Mouse (Mus musculus): ENCODE results near the gene Rftn1. TPM values are rescaled to one million over a fixed set of nuclear protein-coding genes. Genes with fewer than 3 reads are reported as not detected.

Gene Rftn1
- polyA plus RNA-seq, 1 experiment from 2014 or later = 10.2 TPM

GRCm38 (mm10) chr17:50110650-50111415 lies 79.6 kb downstream of the Rftn1 start:
- no peaks in the 10 kb centered on the region for H3K27me3 ChIP-seq (ENCODE audit: poor library complexity, severe bottlenecking)
- no peak overlapping the region for H3K4me3 ChIP-seq
- H3K4me1 ChIP-seq = peaks cover 9% of the 10 kb centered on the region
- WGBS = 77% methylated on average over 14 of the region's 14 CpGs
- H3K27ac ChIP-seq = no peak overlapping the region
- DNase-seq (ENCODE audit: extremely low spot score, low spot score) = no peak
- H3K36me3 ChIP-seq (replicated peaks) = no peaks in the 10 kb centered on the region
- H3K9me3 ChIP-seq = no peaks in the 10 kb centered on the region

- DNase-seq (ENCODE audit: extremely low spot score, low spot score) = no peak
- Histone ChIP-seq H3K27me3 (ENCODE audit: poor library complexity, severe bottlenecking) (no peaks in the 10 kb centered on the region), H3K4me1 (peaks cover 9% of the 10 kb centered on the region), H3K27ac (no peak overlapping the region), H3K4me3 (no peak overlapping the region), H3K36me3 (replicated peaks) (0 out of 2 replicates have a peak, but pooled peaks cover 4% of the 10 kb centered on the region), H3K9me3 (peaks cover 5% of the 10 kb centered on the region; the same call in 1 of the 2 replicates)
- WGBS = 95% methylated on average over 10 of the region's 10 CpGs
These were observed 83.7 kb downstream of the Rftn1 start for GRCm38 (mm10) chr17:50106811-50107210.

- 0 out of 2 replicates have a peak, but pooled peaks cover 5% of the 10 kb centered on the region for H3K4me1 ChIP-seq
- 82% methylated on average over 3 of the region's 3 CpGs for WGBS
- H3K4me3 ChIP-seq = no peak overlapping the region
- H3K9me3 ChIP-seq = peaks cover 5% of the 10 kb centered on the region; the same call in 1 of the 2 replicates
- 0 out of 2 replicates have a peak, but pooled peaks cover 4% of the 10 kb centered on the region for H3K36me3 ChIP-seq (replicated peaks)
- no peaks in the 10 kb centered on the region for H3K27me3 ChIP-seq (ENCODE audit: poor library complexity, severe bottlenecking)
- no peak for DNase-seq (ENCODE audit: extremely low spot score, low spot score)
- H3K27ac ChIP-seq = no peak overlapping the region
These were observed 86.3 kb downstream of the Rftn1 start for GRCm38 (mm10) chr17:50104131-50104530.

GRCm38 (mm10) chr17:50101416-50101815 lies 89.1 kb downstream of the Rftn1 start:
- H3K27ac ChIP-seq = no peak overlapping the region
- peaks cover 5% of the 10 kb centered on the region; the same call in 1 of the 2 replicates for H3K9me3 ChIP-seq
- 0 out of 2 replicates have a peak, but pooled peaks cover 5% of the 10 kb centered on the region for H3K4me1 ChIP-seq
- 0 out of 2 replicates have a peak, but pooled peaks cover 4% of the 10 kb centered on the region for H3K36me3 ChIP-seq (replicated peaks)
- H3K4me3 ChIP-seq = no peak overlapping the region
- WGBS = 95% methylated on average over 3 of the region's 3 CpGs
- H3K27me3 ChIP-seq (ENCODE audit: poor library complexity, severe bottlenecking) = no peaks in the 10 kb centered on the region
- no peak for DNase-seq (ENCODE audit: extremely low spot score, low spot score)

- Histone ChIP-seq H3K36me3 (replicated peaks) (0 out of 2 replicates have a peak, but pooled peaks cover under 1% of the 10 kb centered on the region), H3K4me1 (0 out of 2 replicates have a peak, but pooled peaks cover 5% of the 10 kb centered on the region), H3K27ac (no peak overlapping the region), H3K4me3 (no peak overlapping the region), H3K27me3 (ENCODE audit: poor library complexity, severe bottlenecking) (no peaks in the 10 kb centered on the region), H3K9me3 (peaks cover under 1% of the 10 kb centered on the region; the same call in 1 of the 2 replicates)
- no peak for DNase-seq (ENCODE audit: extremely low spot score, low spot score)
- 80% methylated on average over 12 of the region's 12 CpGs for WGBS
These were observed 90.4 kb downstream of the Rftn1 start for GRCm38 (mm10) chr17:50100070-50100469.

GRCm38 (mm10) chr17:50099378-50099777 lies 91.1 kb downstream of the Rftn1 start:
- no peak overlapping the region for H3K27ac ChIP-seq
- H3K27me3 ChIP-seq (ENCODE audit: poor library complexity, severe bottlenecking) = no peaks in the 10 kb centered on the region
- DNase-seq (ENCODE audit: extremely low spot score, low spot score) = no peak
- WGBS = 81% methylated on average over 8 of the region's 8 CpGs
- H3K9me3 ChIP-seq = no peaks in the 10 kb centered on the region
- no peak overlapping the region for H3K4me3 ChIP-seq
- H3K36me3 ChIP-seq (replicated peaks) = no peaks in the 10 kb centered on the region
- 0 out of 2 replicates have a peak, but pooled peaks cover 5% of the 10 kb centered on the region for H3K4me1 ChIP-seq

GRCm38 (mm10) chr17:50098297-50098696 lies 92.2 kb downstream of the Rftn1 start:
- 0 out of 2 replicates have a peak, but pooled peaks cover 5% of the 10 kb centered on the region for H3K4me1 ChIP-seq
- H3K27me3 ChIP-seq (ENCODE audit: poor library complexity, severe bottlenecking) = no peaks in the 10 kb centered on the region
- no peak overlapping the region for H3K27ac ChIP-seq
- no peak for DNase-seq (ENCODE audit: extremely low spot score, low spot score)
- no peak overlapping the region for H3K4me3 ChIP-seq
- no peaks in the 10 kb centered on the region for H3K9me3 ChIP-seq
- no peaks in the 10 kb centered on the region for H3K36me3 ChIP-seq (replicated peaks)
- WGBS = 92% methylated on average over 6 of the region's 6 CpGs

GRCm38 (mm10) chr17:50097831-50098230 lies 92.6 kb downstream of the Rftn1 start:
- no peaks in the 10 kb centered on the region for H3K9me3 ChIP-seq
- no peaks in the 10 kb centered on the region for H3K36me3 ChIP-seq (replicated peaks)
- WGBS = 89% methylated on average over 5 of the region's 5 CpGs
- H3K27me3 ChIP-seq (ENCODE audit: poor library complexity, severe bottlenecking) = no peaks in the 10 kb centered on the region
- H3K4me3 ChIP-seq = no peak overlapping the region
- no peak for DNase-seq (ENCODE audit: extremely low spot score, low spot score)
- 0 out of 2 replicates have a peak, but pooled peaks cover 5% of the 10 kb centered on the region for H3K4me1 ChIP-seq
- no peak overlapping the region for H3K27ac ChIP-seq

GRCm38 (mm10) chr17:50096305-50096704 lies 94.2 kb downstream of the Rftn1 start:
- Histone ChIP-seq H3K4me3 (no peak overlapping the region), H3K27ac (no peak overlapping the region), H3K9me3 (no peaks in the 10 kb centered on the region), H3K27me3 (ENCODE audit: poor library complexity, severe bottlenecking) (no peaks in the 10 kb centered on the region), H3K4me1 (0 out of 2 replicates have a peak, but pooled peaks cover 5% of the 10 kb centered on the region), H3K36me3 (replicated peaks) (no peaks in the 10 kb centered on the region)
- 98% methylated on average over 4 of the region's 4 CpGs for WGBS
- no peak for DNase-seq (ENCODE audit: extremely low spot score, low spot score)

- Histone ChIP-seq H3K4me3 (no peak overlapping the region), H3K27ac (no peak overlapping the region), H3K9me3 (no peaks in the 10 kb centered on the region), H3K36me3 (replicated peaks) (no peaks in the 10 kb centered on the region), H3K4me1 (0 out of 2 replicates have a peak, but pooled peaks cover 4% of the 10 kb centered on the region), H3K27me3 (ENCODE audit: poor library complexity, severe bottlenecking) (no peaks in the 10 kb centered on the region)
- no peak for DNase-seq (ENCODE audit: extremely low spot score, low spot score)
These were observed 95.9 kb downstream of the Rftn1 start for GRCm38 (mm10) chr17:50094596-50094995.

- Histone ChIP-seq H3K4me3 (no peak overlapping the region), H3K27ac (no peak overlapping the region), H3K36me3 (replicated peaks) (no peaks in the 10 kb centered on the region), H3K27me3 (ENCODE audit: poor library complexity, severe bottlenecking) (no peaks in the 10 kb centered on the region), H3K4me1 (no peaks in the 10 kb centered on the region), H3K9me3 (no peaks in the 10 kb centered on the region)
- 91% methylated on average over 5 of the region's 5 CpGs for WGBS
- DNase-seq (ENCODE audit: extremely low spot score, low spot score) = no peak
These were observed 96.4 kb downstream of the Rftn1 start for GRCm38 (mm10) chr17:50094077-50094476.

- no peak for DNase-seq (ENCODE audit: extremely low spot score, low spot score)
- Histone ChIP-seq H3K27ac (no peak overlapping the region), H3K27me3 (ENCODE audit: poor library complexity, severe bottlenecking) (no peaks in the 10 kb centered on the region), H3K9me3 (no peaks in the 10 kb centered on the region), H3K36me3 (replicated peaks) (no peaks in the 10 kb centered on the region), H3K4me3 (no peak overlapping the region), H3K4me1 (no peaks in the 10 kb centered on the region)
- 90% methylated on average over 3 of the region's 3 CpGs for WGBS
These were observed 97.1 kb downstream of the Rftn1 start for GRCm38 (mm10) chr17:50093356-50093755.

GRCm38 (mm10) chr17:50092848-50093247 lies 97.6 kb downstream of the Rftn1 start:
- WGBS = 90% methylated on average over 8 of the region's 8 CpGs
- no peaks in the 10 kb centered on the region for H3K36me3 ChIP-seq (replicated peaks)
- no peak overlapping the region for H3K27ac ChIP-seq
- H3K27me3 ChIP-seq (ENCODE audit: poor library complexity, severe bottlenecking) = no peaks in the 10 kb centered on the region
- DNase-seq (ENCODE audit: extremely low spot score, low spot score) = no peak
- no peaks in the 10 kb centered on the region for H3K9me3 ChIP-seq
- no peak overlapping the region for H3K4me3 ChIP-seq
- H3K4me1 ChIP-seq = no peaks in the 10 kb centered on the region

Measured in forebrain, embryonic 10.5 days (tissue).